Mouse (Mus musculus) spleen, adult 2 months (tissue): ENCODE data around the gene Galnt14.

Experiments
- CTCF ChIP-seq: fragments of 200-500 bp; IDR thresholded peaks from 2 replicates; pipeline ENCODE4 v1.5.1; 2011; ENCODE audit warnings: mild to moderate bottlenecking, inconsistent platforms; ENCODE audit not compliant: insufficient read depth, insufficient read length, insufficient replicate concordance; ENCODE audit errors: extremely low read depth
- POLR2A ChIP-seq: fragments of 200-500 bp; IDR thresholded peaks from 2 replicates; pipeline ENCODE4 v1.6.1; 2011; ENCODE audit warnings: low read depth, low read length, inconsistent platforms

DNA sequence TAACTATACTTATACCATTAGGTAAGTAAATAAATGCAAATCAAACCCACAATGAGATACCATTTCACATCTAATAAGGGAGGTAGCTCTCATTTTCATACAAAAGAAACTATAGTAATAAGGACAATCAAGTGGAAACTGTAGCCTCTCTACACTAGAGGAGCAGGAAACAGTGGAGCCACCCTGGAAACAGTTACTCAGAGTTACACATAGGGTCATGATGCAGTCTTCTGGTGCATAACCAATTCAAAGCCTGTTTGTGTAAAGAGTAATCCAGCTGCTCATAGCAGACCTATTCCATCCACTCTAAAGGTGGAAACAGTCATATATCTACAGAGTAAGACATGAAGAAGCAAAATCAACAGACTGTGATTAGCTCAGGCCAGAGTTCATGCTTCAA, 261.1 kb downstream of the Galnt14 start:
- TF ChIP-seq POLR2A (no peak), CTCF (no peak)
